ENCODE assay signal across 17 mouse cellular contexts in genomic region chr2:42651259-42651658, GRCm38 (mm10). TPM values are rescaled to one million over a fixed set of nuclear protein-coding genes. Genes with fewer than 3 reads are reported as not detected.
DNase-seq lines count a peak whose midpoint lies in the region; ATAC-seq and TF ChIP-seq lines count a peak whose summit lies in the region.
"Had no signal": no experiment of that assay in that cellular context is flagged by ENCODE, and none has a peak within 500 bp of the region (broad histone marks: within the 10 kb centered on the region; RNA-seq: fewer than 3 reads in every experiment).

No protein-coding gene starts in this region.

- no peak overlapping the region for H3K27ac ChIP-seq in forebrain, embryonic 14.5 days (ENCODE audit: low read depth, low read length)
- H3K27ac ChIP-seq in forebrain, embryonic 11.5 days (ENCODE audit: low read depth, low read length): no peak overlapping the region
- no peak overlapping the region for H3K27ac ChIP-seq in midbrain, embryonic 15.5 days
- H3K27ac ChIP-seq: liver, embryonic 12.5 days; lung, embryonic 15.5 days had no signal

- TF ChIP-seq POLR2A in brain, embryonic 14.5 days (IDR thresholded peaks at IDR 0.05; ENCODE audit: borderline replicate concordance, extremely low read depth, insufficient read depth, insufficient read length, poor library complexity, severe bottlenecking): no peak

- WGBS in forebrain, embryonic 14.5 days: 88% methylated on average over 4 of the region's 4 CpGs
- WGBS in forebrain, embryonic 11.5 days: 88% methylated on average over 4 of the region's 4 CpGs
- 77% methylated on average over 4 of the region's 4 CpGs for WGBS in midbrain, embryonic 15.5 days

- H3K9ac ChIP-seq in forebrain, embryonic 14.5 days (ENCODE audit: low read length): no peak overlapping the region
- no peak overlapping the region for H3K9ac ChIP-seq in forebrain, embryonic 11.5 days (ENCODE audit: low read length)
- H3K9ac ChIP-seq in midbrain, embryonic 15.5 days: no peak overlapping the region
- H3K9ac ChIP-seq: liver, embryonic 12.5 days; lung, embryonic 15.5 days had no signal

- peaks cover 5% of the 10 kb centered on the region; the same call in 1 of the 2 replicates for H3K4me1 ChIP-seq in forebrain, embryonic 14.5 days (ENCODE audit: control insufficient read depth, insufficient read depth, low read length)
- no peaks in the 10 kb centered on the region for H3K4me1 ChIP-seq in forebrain, embryonic 11.5 days (replicated peaks; ENCODE audit: control insufficient read depth, insufficient read depth, low read length)
- peaks cover 8% of the 10 kb centered on the region for H3K4me1 ChIP-seq in midbrain, embryonic 15.5 days
- H3K4me1 ChIP-seq: liver, embryonic 12.5 days had no signal

- H3K9me3 ChIP-seq in forebrain, embryonic 14.5 days (replicated peaks; ENCODE audit: control insufficient read depth, low read length): no peaks in the 10 kb centered on the region
- no peaks in the 10 kb centered on the region for H3K9me3 ChIP-seq in forebrain, embryonic 11.5 days (ENCODE audit: control insufficient read depth, low read length)
- no peaks in the 10 kb centered on the region for H3K9me3 ChIP-seq in midbrain, embryonic 15.5 days
- H3K9me3 ChIP-seq: liver, embryonic 12.5 days; lung, embryonic 15.5 days had no signal

- H3K27me3 ChIP-seq in forebrain, embryonic 14.5 days (replicated peaks; ENCODE audit: control insufficient read depth, insufficient read depth, low read length): no peaks in the 10 kb centered on the region
- H3K27me3 ChIP-seq in forebrain, embryonic 11.5 days (ENCODE audit: control insufficient read depth, insufficient read depth, low read length): no peaks in the 10 kb centered on the region
- no peaks in the 10 kb centered on the region for H3K27me3 ChIP-seq in midbrain, embryonic 15.5 days (replicated peaks)

- H3K4me3 ChIP-seq in forebrain, embryonic 14.5 days (ENCODE audit: low read depth, low read length): no peak overlapping the region
- H3K4me3 ChIP-seq in forebrain, embryonic 11.5 days (ENCODE audit: low read depth, low read length): no peak overlapping the region
- peak overlapping the region; percentile 66 for H3K4me3 ChIP-seq in midbrain, embryonic 15.5 days
- H3K4me3 ChIP-seq: liver, embryonic 12.5 days; lung, embryonic 15.5 days had no signal

- H3K4me2 ChIP-seq in forebrain, embryonic 14.5 days (ENCODE audit: low read length): peak overlapping the region; percentile 92; the same call in 1 of the 2 replicates
- H3K4me2 ChIP-seq in forebrain, embryonic 11.5 days (ENCODE audit: low read depth, low read length, severe bottlenecking): no peak overlapping the region
- H3K4me2 ChIP-seq in midbrain, embryonic 15.5 days: peak overlapping the region; percentile 88
- H3K4me2 ChIP-seq: liver, embryonic 12.5 days; lung, embryonic 15.5 days had no signal

- no peak for TF ChIP-seq CTCF in brain, embryonic 14.5 days (IDR thresholded peaks at IDR 0.05; ENCODE audit: borderline replicate concordance, extremely low read depth, insufficient read depth, insufficient read length)

- DNase-seq in forebrain, embryonic 14.5 days (ENCODE audit: low spot score): peak; percentile 17
- DNase-seq in forebrain, embryonic 11.5 days (ENCODE audit: low spot score): no peak
- DNase-seq in brain, adult 2 months (ENCODE audit: low read depth, low spot score): peak; percentile 55
- DNase-seq in brain, embryonic 14.5 days (ENCODE audit: low read depth): peak; percentile 46
- DNase-seq: adrenal gland, adult 8-10 months; heart, postnatal 4 days; kidney, adult 2 months; kidney, postnatal 36 days; left cerebral cortex, postnatal 4 days; right cerebral cortex, postnatal 4 days had no signal

- no peaks in the 10 kb centered on the region for H3K36me3 ChIP-seq in forebrain, embryonic 14.5 days (ENCODE audit: control insufficient read depth, insufficient read depth, low read length)
- no peaks in the 10 kb centered on the region for H3K36me3 ChIP-seq in forebrain, embryonic 11.5 days (ENCODE audit: control insufficient read depth, insufficient read depth, low read length)
- no peaks in the 10 kb centered on the region for H3K36me3 ChIP-seq in midbrain, embryonic 15.5 days (replicated peaks)
- H3K36me3 ChIP-seq: liver, embryonic 12.5 days; lung, embryonic 15.5 days had no signal

- ATAC-seq in forebrain, embryonic 14.5 days: no peak
- ATAC-seq in forebrain, embryonic 11.5 days (replicated peaks; ENCODE audit: low FRiP score): no peak
- ATAC-seq in midbrain, embryonic 15.5 days (replicated peaks): no peak
- no peak for ATAC-seq in monocyte, adult 5-6 weeks (replicated peaks; ENCODE audit: insufficient number of reproducible peaks, low FRiP score, low TSS enrichment, poor library complexity, severe bottlenecking)
- no peak for ATAC-seq in frontal cortex, adult (ENCODE audit: low TSS enrichment)
- ATAC-seq: CD4-positive, CD25-positive, alpha-beta regulatory T cell, adult 4 months; liver, embryonic 12.5 days had no signal

RNA-seq across cellular contexts. Expression of gene Lrp1b, which starts 2.2 kb away (rescaled TPM):
- 4.9 and 6.3 TPM in 2 replicates for polyA plus RNA-seq in forebrain, embryonic 14.5 days (2014; fragmentation: Nextera tagmentation; extraction: Ambion mirVana)
- polyA plus RNA-seq in forebrain, embryonic 11.5 days (2014; fragmentation: Nextera tagmentation; extraction: Ambion mirVana): 2.1 and 2.4 TPM in 2 replicates
- 3.9 and 6.5 TPM in 2 replicates for polyA plus RNA-seq in brain, embryonic 14.5 days (2012; rRNA removed)
- 18.5 and 22.6 TPM in 2 replicates for polyA plus RNA-seq in midbrain, embryonic 15.5 days (2015; fragmentation: Nextera tagmentation; extraction: Ambion mirVana)
- not detected in 3 replicates for total RNA-seq in monocyte, adult 5-6 weeks (2017)
- total RNA-seq: MEL had no signal
- polyA plus RNA-seq: CD4-positive, CD25-positive, alpha-beta regulatory T cell, adult 4 months; kidney, adult 2 months; liver, embryonic 12.5 days had no signal
